Mouse (Mus musculus): Measurements from ENCODE around the gene Iffo2. TPM values are rescaled to one million over a fixed set of nuclear protein-coding genes. Genes with fewer than 3 reads are reported as not detected.
A peak's percentile ranks its signal among the peaks of the same experiment; 100 is the strongest.

The Iffo2 gene
- polyA plus RNA-seq, 1 experiment from 2014 or later, result 2.5 TPM

DNA sequence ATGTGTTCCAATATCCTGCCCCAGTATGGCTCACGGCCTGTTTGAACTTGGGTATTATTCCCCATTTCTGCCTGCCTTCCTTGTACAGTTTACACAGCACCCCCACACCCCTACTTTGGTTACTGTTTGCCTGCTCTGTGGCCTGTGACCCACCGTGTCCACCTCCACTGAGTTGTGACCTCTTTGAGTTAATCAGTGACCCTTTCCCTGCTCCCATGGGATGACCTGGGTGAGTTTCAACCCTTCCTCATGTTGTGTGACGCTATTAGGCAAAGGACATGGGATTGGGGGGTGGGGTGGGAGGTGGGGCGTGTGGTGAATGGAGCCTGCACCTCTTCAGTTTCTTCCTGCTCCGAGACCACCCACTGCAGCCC lies 93.8 kb downstream of the Iffo2 start:
- Histone ChIP-seq H3K27me3 (ENCODE audit: control insufficient read depth, insufficient read depth, low read length) (no peaks in the 10 kb centered on the region), H3K4me3 (ENCODE audit: low read depth, low read length) (no peak overlapping the region), H3K27ac (ENCODE audit: low read depth, low read length) (no peak overlapping the region), H3K4me2 (ENCODE audit: low read depth, low read length, severe bottlenecking) (no peak overlapping the region; the same call in 1 of the 2 replicates), H3K36me3 (ENCODE audit: control insufficient read depth, insufficient read depth, low read length) (no peaks in the 10 kb centered on the region), H3K9ac (ENCODE audit: low read length) (no peak overlapping the region), H3K4me1 (replicated peaks; ENCODE audit: control insufficient read depth, insufficient read depth, low read length) (peaks cover 3% of the 10 kb centered on the region; the same call in 1 of the 2 replicates), H3K9me3 (ENCODE audit: control insufficient read depth, low read length) (no peaks in the 10 kb centered on the region)
- 70% methylated on average over 5 of the region's 5 CpGs for WGBS
- ATAC-seq (replicated peaks; ENCODE audit: low FRiP score) (no peak), DNase-seq (ENCODE audit: low spot score) (no peak)

DNA sequence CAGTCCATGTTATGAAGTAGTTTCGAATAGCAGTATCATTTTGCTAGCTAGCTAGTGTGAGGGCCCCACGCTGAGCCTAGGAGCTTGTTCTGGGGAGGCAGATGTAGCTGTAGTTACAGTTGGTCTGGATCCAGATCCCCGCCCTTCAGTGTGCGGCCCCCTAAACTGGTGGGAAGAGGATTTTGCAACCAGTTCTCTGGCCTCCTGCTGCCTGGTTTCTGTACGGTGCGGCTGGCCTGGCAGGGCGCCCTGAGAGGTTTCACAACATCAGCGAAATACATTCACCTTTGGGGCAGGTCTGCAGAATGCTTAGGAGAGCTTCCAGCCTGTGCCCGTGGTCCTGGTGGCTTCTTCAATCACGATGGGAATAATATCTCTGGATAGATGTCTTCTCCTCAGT lies 94.4 kb downstream of the Iffo2 start:
- Histone ChIP-seq H3K4me1 (replicated peaks; ENCODE audit: control insufficient read depth, insufficient read depth, low read length) (peaks cover 3% of the 10 kb centered on the region; the same call in 1 of the 2 replicates), H3K4me3 (ENCODE audit: low read depth, low read length) (no peak overlapping the region), H3K27ac (ENCODE audit: low read depth, low read length) (no peak overlapping the region), H3K4me2 (ENCODE audit: low read depth, low read length, severe bottlenecking) (no peak overlapping the region), H3K27me3 (ENCODE audit: control insufficient read depth, insufficient read depth, low read length) (no peaks in the 10 kb centered on the region), H3K36me3 (ENCODE audit: control insufficient read depth, insufficient read depth, low read length) (no peaks in the 10 kb centered on the region), H3K9me3 (ENCODE audit: control insufficient read depth, low read length) (no peaks in the 10 kb centered on the region), H3K9ac (ENCODE audit: low read length) (no peak overlapping the region)
- DNase-seq (ENCODE audit: low spot score) (no peak), ATAC-seq (replicated peaks; ENCODE audit: low FRiP score) (no peak)
- WGBS, result 81% methylated on average over 10 of the region's 10 CpGs

DNA sequence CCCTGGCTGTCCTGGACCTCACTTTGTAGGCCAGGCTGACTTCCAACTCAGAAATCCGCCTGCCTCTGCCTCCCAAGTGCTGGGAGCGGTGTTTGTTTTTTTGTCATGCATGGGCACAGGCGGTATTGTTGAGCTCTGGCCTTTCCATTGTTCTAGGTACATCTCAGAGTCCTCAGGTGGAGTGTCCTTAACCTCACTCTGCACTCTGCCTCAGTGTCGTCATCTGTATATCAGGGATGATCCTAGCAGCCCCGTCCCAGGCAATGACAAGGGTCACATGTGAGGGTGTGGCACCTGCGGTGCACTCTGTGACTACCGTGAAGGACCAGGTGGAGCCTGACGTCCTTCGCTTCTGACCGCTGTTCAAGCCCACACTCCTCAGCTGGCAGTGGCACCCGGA lies 97.0 kb downstream of the Iffo2 start:
- no peaks in the 10 kb centered on the region for H3K9me3 ChIP-seq (ENCODE audit: control insufficient read depth, low read length)
- WGBS, result 93% methylated on average over 11 of the region's 11 CpGs
- ATAC-seq (replicated peaks; ENCODE audit: low FRiP score), result no peak

DNA sequence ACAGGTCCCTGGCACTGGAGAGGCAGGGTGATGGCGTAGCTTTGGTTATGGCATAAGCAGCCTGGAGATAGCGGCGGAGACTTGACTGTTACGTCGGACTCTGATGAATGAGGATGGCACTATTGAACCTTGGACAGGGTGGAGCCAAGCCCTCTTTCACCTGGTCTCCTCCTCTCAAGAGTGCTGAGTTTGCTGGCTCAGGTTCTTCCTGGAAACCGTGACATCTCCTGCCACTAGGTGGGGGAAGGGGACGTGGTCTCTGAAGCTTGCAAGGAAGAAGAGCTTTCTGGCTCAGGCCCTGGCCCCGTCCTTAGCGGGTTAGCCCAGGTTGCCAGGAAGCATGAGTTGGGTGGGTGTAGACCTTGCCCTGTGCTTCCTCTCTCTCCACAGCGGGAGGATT lies 99.8 kb downstream of the Iffo2 start:
- Histone ChIP-seq H3K9ac (ENCODE audit: low read length) (no peak overlapping the region), H3K9me3 (ENCODE audit: control insufficient read depth, low read length) (no peaks in the 10 kb centered on the region), H3K4me1 (replicated peaks; ENCODE audit: control insufficient read depth, insufficient read depth, low read length) (no peaks in the 10 kb centered on the region), H3K4me3 (ENCODE audit: low read depth, low read length) (no peak overlapping the region), H3K27me3 (ENCODE audit: control insufficient read depth, insufficient read depth, low read length) (no peaks in the 10 kb centered on the region), H3K4me2 (ENCODE audit: low read depth, low read length, severe bottlenecking) (no peak overlapping the region), H3K36me3 (ENCODE audit: control insufficient read depth, insufficient read depth, low read length) (no peaks in the 10 kb centered on the region), H3K27ac (ENCODE audit: low read depth, low read length) (no peak overlapping the region)
- ATAC-seq (replicated peaks; ENCODE audit: low FRiP score), result no peak
- DNase-seq (ENCODE audit: low spot score), result no peak
- WGBS, result 72% methylated on average over 10 of the region's 10 CpGs

More for the DNA sequence above, 97.0 kb downstream of the Iffo2 start:
- no peak overlapping the region for H3K4me3 ChIP-seq (ENCODE audit: low read depth, low read length)
- H3K27me3 ChIP-seq (ENCODE audit: control insufficient read depth, insufficient read depth, low read length), result no peaks in the 10 kb centered on the region
- H3K27ac ChIP-seq (ENCODE audit: low read depth, low read length), result no peak overlapping the region
- DNase-seq (ENCODE audit: low spot score), result no peak
- H3K4me1 ChIP-seq (replicated peaks; ENCODE audit: control insufficient read depth, insufficient read depth, low read length), result peaks cover 3% of the 10 kb centered on the region; the same call in 1 of the 2 replicates
- no peaks in the 10 kb centered on the region for H3K36me3 ChIP-seq (ENCODE audit: control insufficient read depth, insufficient read depth, low read length)
- no peak overlapping the region for H3K9ac ChIP-seq (ENCODE audit: low read length)
- no peak overlapping the region for H3K4me2 ChIP-seq (ENCODE audit: low read depth, low read length, severe bottlenecking)

DNA sequence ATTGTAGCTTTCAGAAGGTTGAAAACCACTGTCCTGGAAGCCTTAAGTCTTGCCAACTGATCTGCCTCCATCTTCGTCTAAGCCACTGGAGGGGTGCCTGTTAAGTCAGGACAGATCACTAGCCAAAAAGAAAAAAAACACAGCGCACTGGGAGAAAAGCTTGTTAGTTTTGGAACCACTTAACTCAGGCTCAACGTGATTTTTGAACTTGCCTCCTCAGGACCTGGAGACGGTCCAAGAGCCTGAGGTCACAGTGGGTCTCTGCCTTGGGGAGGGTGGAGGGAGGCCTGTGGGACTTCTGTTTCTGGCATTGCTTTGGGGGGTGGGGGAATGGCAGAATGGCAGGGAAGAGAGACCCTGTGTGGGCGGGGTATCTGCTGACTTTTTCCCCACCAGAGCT lies 100.8 kb downstream of the Iffo2 start:
- Histone ChIP-seq H3K4me1 (replicated peaks; ENCODE audit: control insufficient read depth, insufficient read depth, low read length) (no peaks in the 10 kb centered on the region), H3K36me3 (ENCODE audit: control insufficient read depth, insufficient read depth, low read length) (no peaks in the 10 kb centered on the region), H3K9me3 (ENCODE audit: control insufficient read depth, low read length) (no peaks in the 10 kb centered on the region), H3K27me3 (ENCODE audit: control insufficient read depth, insufficient read depth, low read length) (no peaks in the 10 kb centered on the region), H3K4me2 (ENCODE audit: low read depth, low read length, severe bottlenecking) (no peak overlapping the region), H3K27ac (ENCODE audit: low read depth, low read length) (no peak overlapping the region), H3K9ac (ENCODE audit: low read length) (no peak overlapping the region), H3K4me3 (ENCODE audit: low read depth, low read length) (no peak overlapping the region)
- 83% methylated on average over 5 of the region's 5 CpGs for WGBS
- no peak for DNase-seq (ENCODE audit: low spot score)
- ATAC-seq (replicated peaks; ENCODE audit: low FRiP score), result no peak

DNA sequence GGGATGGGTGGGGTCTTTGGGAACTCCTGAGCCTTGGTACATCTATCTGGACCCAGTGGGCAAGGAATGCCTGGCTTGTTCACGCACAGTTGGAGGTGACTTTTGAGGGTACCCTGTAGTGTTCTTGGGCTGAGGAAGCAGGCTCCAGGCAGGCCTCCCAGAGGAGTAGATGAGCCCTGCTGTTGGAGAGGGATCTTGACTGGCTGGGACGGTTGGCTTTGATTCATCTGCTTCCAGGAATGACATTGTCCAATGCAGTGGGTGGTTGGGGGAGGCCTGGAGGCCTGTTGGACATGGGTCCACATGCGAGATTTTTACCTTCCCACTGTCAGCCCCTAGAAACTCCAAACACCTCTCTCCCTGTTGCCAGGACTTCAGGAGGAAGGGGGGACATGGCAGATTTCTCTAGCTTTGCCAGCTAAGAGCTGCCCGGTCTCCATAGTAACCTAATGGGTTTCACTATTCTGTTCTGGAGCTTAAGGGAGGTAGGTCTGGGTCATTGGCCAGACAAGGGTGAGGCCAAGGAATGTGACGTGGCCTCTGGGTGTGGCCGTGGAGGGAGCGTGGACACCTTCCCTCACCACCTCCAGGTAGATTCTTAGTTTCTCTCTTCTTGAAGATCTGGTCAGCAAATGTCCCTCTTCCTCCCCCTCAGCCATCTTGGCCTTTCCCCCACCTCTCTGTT lies 101.4 kb downstream of the Iffo2 start:
- DNase-seq (ENCODE audit: low spot score) (no peak), ATAC-seq (replicated peaks; ENCODE audit: low FRiP score) (no peak)
- Histone ChIP-seq H3K9me3 (ENCODE audit: control insufficient read depth, low read length) (no peaks in the 10 kb centered on the region), H3K27ac (ENCODE audit: low read depth, low read length) (no peak overlapping the region), H3K4me3 (ENCODE audit: low read depth, low read length) (no peak overlapping the region), H3K36me3 (ENCODE audit: control insufficient read depth, insufficient read depth, low read length) (no peaks in the 10 kb centered on the region), H3K4me1 (replicated peaks; ENCODE audit: control insufficient read depth, insufficient read depth, low read length) (no peaks in the 10 kb centered on the region), H3K9ac (ENCODE audit: low read length) (no peak overlapping the region), H3K4me2 (ENCODE audit: low read depth, low read length, severe bottlenecking) (no peak overlapping the region), H3K27me3 (ENCODE audit: control insufficient read depth, insufficient read depth, low read length) (no peaks in the 10 kb centered on the region)
- 90% methylated on average over 7 of the region's 7 CpGs for WGBS

DNA sequence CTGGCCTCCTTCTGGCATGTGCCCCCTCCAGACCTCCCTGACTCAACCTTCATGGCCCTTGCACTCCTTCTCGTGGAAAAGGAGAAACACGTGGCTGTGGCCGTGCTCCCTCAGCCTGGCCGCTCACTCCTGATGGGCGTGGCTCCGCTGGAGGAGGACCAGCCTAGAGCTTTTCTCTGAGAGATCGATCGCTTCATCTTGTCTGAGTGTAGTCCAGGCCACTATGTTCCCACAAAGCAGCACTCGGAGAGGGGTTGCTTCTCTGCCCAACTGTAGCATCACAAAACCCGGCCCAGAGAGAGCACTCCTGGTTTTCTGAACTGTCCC lies 101.9 kb downstream of the Iffo2 start:
- Histone ChIP-seq H3K4me2 (ENCODE audit: low read depth, low read length, severe bottlenecking) (no peak overlapping the region), H3K4me1 (replicated peaks; ENCODE audit: control insufficient read depth, insufficient read depth, low read length) (no peaks in the 10 kb centered on the region), H3K27me3 (ENCODE audit: control insufficient read depth, insufficient read depth, low read length) (no peaks in the 10 kb centered on the region), H3K36me3 (ENCODE audit: control insufficient read depth, insufficient read depth, low read length) (no peaks in the 10 kb centered on the region), H3K9ac (ENCODE audit: low read length) (no peak overlapping the region), H3K27ac (ENCODE audit: low read depth, low read length) (no peak overlapping the region), H3K9me3 (ENCODE audit: control insufficient read depth, low read length) (no peaks in the 10 kb centered on the region), H3K4me3 (ENCODE audit: low read depth, low read length) (no peak overlapping the region)
- no peak for DNase-seq (ENCODE audit: low spot score)
- WGBS, result 91% methylated on average over 10 of the region's 10 CpGs
- no peak for ATAC-seq (replicated peaks; ENCODE audit: low FRiP score)

DNA sequence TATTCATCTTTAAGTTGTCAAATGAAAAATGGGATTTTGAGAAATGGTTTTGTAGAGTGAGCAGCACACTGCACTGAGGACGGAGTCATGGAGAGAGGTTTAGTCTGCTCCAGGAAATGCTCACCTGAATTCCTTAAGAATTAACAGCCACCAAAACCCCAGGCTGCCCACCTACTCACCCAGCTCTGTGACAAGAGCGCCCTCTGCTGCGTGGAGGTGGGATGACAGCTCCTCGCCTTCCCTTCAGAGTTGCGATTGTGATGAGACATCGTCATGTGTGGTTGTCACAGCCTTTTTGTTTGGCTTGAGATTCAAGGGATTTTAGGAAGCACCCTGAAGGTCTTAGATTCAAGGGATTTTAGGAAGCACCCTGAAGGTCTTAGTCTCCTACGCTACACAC lies 106.0 kb downstream of the Iffo2 start:
- Histone ChIP-seq H3K27me3 (ENCODE audit: control insufficient read depth, insufficient read depth, low read length) (peaks cover 3% of the 10 kb centered on the region; the same call in 1 of the 2 replicates), H3K4me2 (ENCODE audit: low read depth, low read length, severe bottlenecking) (no peak overlapping the region), H3K36me3 (ENCODE audit: control insufficient read depth, insufficient read depth, low read length) (no peaks in the 10 kb centered on the region), H3K9ac (ENCODE audit: low read length) (no peak overlapping the region), H3K27ac (ENCODE audit: low read depth, low read length) (no peak overlapping the region), H3K9me3 (ENCODE audit: control insufficient read depth, low read length) (no peaks in the 10 kb centered on the region), H3K4me3 (ENCODE audit: low read depth, low read length) (no peak overlapping the region), H3K4me1 (replicated peaks; ENCODE audit: control insufficient read depth, insufficient read depth, low read length) (peaks cover 8% of the 10 kb centered on the region; the same call in 1 of the 2 replicates)
- ATAC-seq (replicated peaks; ENCODE audit: low FRiP score) (no peak), DNase-seq (ENCODE audit: low spot score) (peak; percentile 88)
- 31% methylated on average over 7 of the region's 7 CpGs for WGBS

DNA sequence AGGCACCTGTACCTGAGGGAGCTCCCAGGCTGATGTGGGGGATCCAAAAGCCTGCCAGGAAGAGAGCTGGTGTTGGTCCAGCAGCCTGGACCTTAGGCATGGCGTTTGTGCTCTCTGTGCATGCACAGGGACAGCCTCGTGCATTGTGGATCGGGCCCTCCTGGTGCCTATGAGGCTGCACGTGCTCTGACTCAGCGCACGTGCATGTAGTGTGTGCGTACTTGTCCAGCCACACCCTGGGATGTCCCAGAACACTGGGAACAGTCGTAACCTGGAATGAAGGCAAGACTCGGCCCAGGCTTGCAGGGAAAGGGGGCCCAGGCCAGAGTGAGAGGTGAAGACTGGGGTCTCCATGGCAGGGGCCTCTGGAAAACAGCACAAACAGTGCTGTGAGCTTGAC lies 107.5 kb downstream of the Iffo2 start:
- ATAC-seq (replicated peaks; ENCODE audit: low FRiP score) (no peak), DNase-seq (ENCODE audit: low spot score) (no peak)
- no peak overlapping the region for H3K27ac ChIP-seq (ENCODE audit: low read depth, low read length)
- no peaks in the 10 kb centered on the region for H3K36me3 ChIP-seq (ENCODE audit: control insufficient read depth, insufficient read depth, low read length)
- H3K9ac ChIP-seq (ENCODE audit: low read length), result no peak overlapping the region
- no peak overlapping the region for H3K4me3 ChIP-seq (ENCODE audit: low read depth, low read length)
- H3K4me1 ChIP-seq (replicated peaks; ENCODE audit: control insufficient read depth, insufficient read depth, low read length), result peaks cover 15% of the 10 kb centered on the region
- no peak overlapping the region for H3K4me2 ChIP-seq (ENCODE audit: low read depth, low read length, severe bottlenecking)
- no peaks in the 10 kb centered on the region for H3K9me3 ChIP-seq (ENCODE audit: control insufficient read depth, low read length)
- peaks cover 6% of the 10 kb centered on the region; the same call in 1 of the 2 replicates for H3K27me3 ChIP-seq (ENCODE audit: control insufficient read depth, insufficient read depth, low read length)
- 86% methylated on average over 9 of the region's 9 CpGs for WGBS

Measured in forebrain, embryonic 11.5 days (tissue).